Mouse (Mus musculus) intestine, postnatal 0 days (tissue): Measurements from ENCODE around the gene Lta. TPM values are rescaled to one million over a fixed set of nuclear protein-coding genes. Genes with fewer than 3 reads are reported as not detected.

Source experiments
- ATAC-seq: fragments of 200-750 bp; cut with Nextera tagmentation; 2 replicates; pipeline ENCODE4 v1.8.0; 2017; ENCODE audit warnings: mild to moderate bottlenecking, moderate TSS enrichment, moderate library complexity
- H3K27ac ChIP-seq: fragments of 300-500 bp; sonication (generic); 2 replicates; pipeline ENCODE4 v1.5.1; 2014; ENCODE audit warnings: mild to moderate bottlenecking, low read depth, low read length, moderate library complexity
- H3K27me3 ChIP-seq: fragments of 300-500 bp; sonication (generic); replicated peaks from 2 replicates; pipeline ENCODE4 v1.6.1; 2014; ENCODE audit warnings: low read length, mixed read lengths; ENCODE audit not compliant: control insufficient read depth, insufficient read depth
- H3K36me3 ChIP-seq: fragments of 300-500 bp; sonication (generic); 2 replicates; pipeline ENCODE4 v1.6.1; 2014; ENCODE audit warnings: mild to moderate bottlenecking, moderate library complexity; ENCODE audit not compliant: control insufficient read depth, insufficient read depth
- H3K4me1 ChIP-seq: fragments of 300-500 bp; sonication (generic); replicated peaks from 2 replicates; pipeline ENCODE4 v1.6.1; 2014; ENCODE audit warnings: antibody characterized with exemption, low read length, mixed read lengths; ENCODE audit not compliant: control insufficient read depth, insufficient read depth
- H3K4me2 ChIP-seq: fragments of 300-500 bp; sonication (generic); replicated peaks from 2 replicates; pipeline ENCODE4 v1.6.1; 2014; ENCODE audit warnings: low read depth, mild to moderate bottlenecking, moderate library complexity
- H3K4me3 ChIP-seq: fragments of 300-500 bp; sonication (generic); 2 replicates; pipeline ENCODE4 v1.5.1; 2014; ENCODE audit warnings: low read depth, low read length
- H3K9ac ChIP-seq: fragments of 300-500 bp; sonication (generic); 2 replicates; pipeline ENCODE4 v1.6.1; 2014; ENCODE audit warnings: mild to moderate bottlenecking, low read depth, low read length
- H3K9me3 ChIP-seq: fragments of 300-500 bp; sonication (generic); 2 replicates; pipeline ENCODE4 v1.6.1; 2016; ENCODE audit warnings: mixed run types; ENCODE audit not compliant: control insufficient read depth
- CTCF ChIP-seq: sonication (generic); IDR thresholded peaks from 2 replicates; pipeline ENCODE4 v1.5.1; 2016; ENCODE audit warnings: low read depth, mild to moderate bottlenecking, control low read depth, antibody characterized with exemption, moderate library complexity
- WGBS: fragments of 180-500 bp; shearing (Covaris S2); extraction: QIAGEN DNeasy Blood & Tissue Kit; methylation state at CpG from one replicate; pipeline ENCODE4 v1.1.7; 2014; 5-methylcytosine and 5-hydroxymethylcytosine counted together
- polyA plus RNA-seq: library from polyadenylated mRNA; unstranded; fragments of >200 nt; fragmentation: Nextera tagmentation; extraction: Ambion mirVana; gene quantifications from 2 replicates; pipeline ENCODE4 v1.2.1, GENCODE M21; 2015

Lta gene
- polyA plus RNA-seq, 1 experiment from 2014 or later = 0.10 TPM

DNA sequence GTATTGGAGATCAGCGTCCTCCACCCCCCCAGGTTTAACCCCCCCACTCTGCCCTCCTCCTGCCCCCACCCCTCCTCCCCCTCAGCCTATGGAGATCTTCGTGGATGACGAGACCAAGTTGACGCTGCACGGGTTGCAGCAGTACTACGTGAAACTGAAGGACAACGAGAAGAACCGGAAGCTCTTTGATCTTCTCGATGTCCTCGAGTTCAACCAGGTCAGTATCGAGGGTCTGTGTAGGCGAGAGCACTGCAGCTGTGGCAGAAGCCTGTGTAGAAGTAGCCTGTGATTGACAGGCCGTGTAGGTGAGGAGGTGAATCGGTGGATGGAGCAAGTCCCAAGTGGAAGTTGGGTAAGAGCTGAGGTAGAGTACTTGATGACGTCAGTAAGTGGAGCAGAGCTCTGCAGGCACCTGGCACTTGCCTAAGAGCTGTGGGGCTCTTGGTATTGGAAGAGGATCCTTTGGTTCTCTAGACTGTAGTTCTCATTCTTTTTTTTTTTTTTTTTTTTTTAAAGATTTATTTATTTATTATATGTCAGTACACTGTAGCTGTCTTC, 46.1 kb upstream of the Lta start:
- no peak for ATAC-seq
- no peak overlapping the region for H3K27ac ChIP-seq
- no peak overlapping the region for H3K4me3 ChIP-seq
- 80% methylated on average over 15 of the region's 15 CpGs for WGBS
- TF ChIP-seq CTCF = no peak
- H3K9ac ChIP-seq = no peak overlapping the region
- no peaks in the 10 kb centered on the region for H3K27me3 ChIP-seq
- peaks cover 76% of the 10 kb centered on the region for H3K36me3 ChIP-seq
- H3K4me2 ChIP-seq = no peak overlapping the region
- H3K9me3 ChIP-seq = no peaks in the 10 kb centered on the region
- H3K4me1 ChIP-seq = no peaks in the 10 kb centered on the region

DNA sequence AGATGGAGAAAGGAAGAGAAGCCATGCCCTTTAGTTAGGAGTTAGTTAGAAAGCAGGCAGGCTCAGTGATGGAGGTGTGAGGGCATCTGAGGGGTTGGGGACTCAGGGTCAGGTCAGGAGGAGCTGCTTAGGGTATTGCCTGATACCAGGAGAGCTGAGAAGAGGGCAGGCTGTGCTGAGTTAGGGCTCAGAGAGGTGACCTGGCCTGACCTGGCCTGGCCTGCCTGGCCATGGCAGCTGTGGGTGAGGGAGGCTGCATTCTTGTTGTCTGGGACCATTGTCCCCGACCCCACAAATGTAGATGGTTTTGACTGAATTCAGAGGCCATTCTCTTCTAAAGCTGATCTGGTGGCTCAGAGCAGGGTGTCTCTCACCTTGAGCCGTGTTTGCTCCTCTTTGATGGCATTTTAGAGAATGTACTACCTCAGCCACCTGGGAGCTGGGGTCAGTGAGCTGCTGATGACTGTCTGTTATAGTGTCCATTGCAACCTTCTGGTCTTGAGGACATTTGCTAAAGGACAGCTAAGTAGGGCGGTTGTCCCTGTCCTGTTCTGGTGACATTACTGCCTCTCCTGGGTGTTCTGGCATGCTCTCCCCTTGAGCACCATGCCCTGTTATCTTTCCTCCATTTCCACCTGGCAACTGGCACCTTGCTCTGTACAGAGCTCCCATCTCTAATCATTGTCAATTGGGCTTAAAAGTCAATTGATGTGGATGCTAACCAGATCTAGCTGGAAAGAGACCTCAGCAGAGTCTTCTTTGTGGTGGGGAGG, 45.4 kb upstream of the Lta start:
- no peak overlapping the region for H3K27ac ChIP-seq
- H3K4me1 ChIP-seq = no peaks in the 10 kb centered on the region
- H3K27me3 ChIP-seq = no peaks in the 10 kb centered on the region
- no peak for ATAC-seq
- H3K4me2 ChIP-seq = no peak overlapping the region
- H3K36me3 ChIP-seq = peaks cover 83% of the 10 kb centered on the region
- no peaks in the 10 kb centered on the region for H3K9me3 ChIP-seq
- WGBS = 85% methylated on average over 3 of the region's 3 CpGs
- no peak overlapping the region for H3K9ac ChIP-seq
- TF ChIP-seq CTCF = no peak
- H3K4me3 ChIP-seq = no peak overlapping the region

DNA sequence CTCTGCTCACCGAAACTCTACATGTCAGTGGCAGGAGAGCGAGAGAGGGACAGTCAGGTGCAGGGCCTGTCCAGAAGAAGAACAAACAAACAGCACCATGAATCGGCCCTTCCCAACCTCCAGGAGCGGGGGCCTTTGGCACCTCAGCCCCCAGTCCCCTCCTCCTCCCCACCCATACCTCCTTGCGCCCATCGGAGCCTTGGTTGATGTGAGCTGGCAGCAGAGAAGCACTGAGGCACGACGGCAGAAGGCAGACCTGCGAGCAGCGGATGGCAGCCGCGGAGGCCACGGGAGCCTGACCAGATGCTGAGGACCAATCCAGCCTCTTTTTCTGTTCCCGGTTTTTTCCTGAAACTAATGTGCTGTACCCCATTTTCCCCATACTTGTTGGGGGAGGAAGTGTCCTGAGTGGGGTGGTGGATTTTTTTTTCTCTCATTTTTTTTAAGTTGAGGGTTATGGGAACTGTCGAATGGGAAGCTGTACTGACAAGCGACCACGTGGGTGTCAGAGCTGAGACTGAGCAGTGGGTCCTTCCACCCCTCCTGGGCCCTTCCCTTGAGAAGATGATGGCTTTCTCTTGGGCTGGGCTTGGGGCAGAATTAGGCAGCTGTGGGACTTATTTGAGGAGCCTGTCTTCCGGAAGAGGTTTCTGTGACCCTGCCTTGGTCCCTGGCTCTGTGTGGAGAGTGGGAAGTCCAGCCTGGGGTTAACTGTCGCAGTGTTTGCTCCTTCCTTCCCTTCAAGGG, 44.5 kb upstream of the Lta start:
- Histone ChIP-seq H3K36me3 (peaks cover 87% of the 10 kb centered on the region), H3K4me3 (no peak overlapping the region), H3K27ac (0 out of 2 replicates have a peak overlapping the region, but pooled peaks have one; percentile 28), H3K27me3 (no peaks in the 10 kb centered on the region), H3K4me2 (no peak overlapping the region), H3K9ac (no peak overlapping the region), H3K4me1 (no peaks in the 10 kb centered on the region), H3K9me3 (no peaks in the 10 kb centered on the region)
- no peak for ATAC-seq
- no peak for TF ChIP-seq CTCF
- WGBS = 86% methylated on average over 19 of the region's 19 CpGs

DNA sequence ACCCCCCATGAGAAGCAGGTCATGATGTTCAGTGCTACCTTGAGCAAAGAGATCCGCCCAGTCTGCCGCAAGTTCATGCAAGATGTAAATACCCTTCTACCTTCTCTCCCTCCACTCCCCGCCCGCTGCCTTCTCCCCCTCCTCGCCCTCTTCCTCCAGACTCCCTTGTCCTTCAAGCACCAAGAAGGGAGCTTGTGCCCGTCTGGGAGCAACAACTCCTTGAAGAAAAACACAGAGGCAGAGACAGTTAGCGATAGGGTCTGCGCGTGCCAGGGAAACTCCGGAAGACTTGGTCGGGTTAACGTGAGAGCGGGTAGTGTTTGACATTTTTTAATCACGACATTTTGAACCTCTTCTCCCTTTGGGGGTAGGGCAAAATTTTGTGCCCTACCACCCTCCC, 43.8 kb upstream of the Lta start:
- Histone ChIP-seq H3K4me2 (no peak overlapping the region), H3K27me3 (no peaks in the 10 kb centered on the region), H3K4me1 (0 out of 2 replicates have a peak, but pooled peaks cover 4% of the 10 kb centered on the region), H3K36me3 (peaks cover 93% of the 10 kb centered on the region), H3K27ac (no peak overlapping the region), H3K4me3 (no peak overlapping the region), H3K9ac (no peak overlapping the region), H3K9me3 (no peaks in the 10 kb centered on the region)
- 88% methylated on average over 14 of the region's 14 CpGs for WGBS
- no peak for TF ChIP-seq CTCF
- ATAC-seq = no peak

DNA sequence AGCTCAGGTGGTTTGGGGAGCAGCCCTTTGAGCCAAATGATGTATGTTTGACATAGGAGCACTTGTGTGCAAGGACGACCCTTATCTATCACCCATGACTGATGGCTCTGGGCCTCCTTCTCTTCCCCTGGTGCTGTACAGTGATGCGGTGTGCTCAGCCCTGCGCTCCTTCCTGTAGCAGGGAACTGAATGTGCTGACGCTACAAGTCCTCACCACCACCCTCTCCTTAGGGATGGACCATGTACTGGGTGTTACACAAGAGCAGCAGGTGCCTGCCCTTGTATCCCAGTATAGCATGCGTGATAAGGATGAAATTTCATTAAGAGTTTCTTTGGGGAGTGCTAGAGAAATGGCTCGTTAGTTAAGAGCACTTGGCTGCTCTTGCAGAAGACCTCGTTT, 42.0 kb upstream of the Lta start:
- 51% methylated on average over 7 of the region's 7 CpGs for WGBS
- peaks cover 81% of the 10 kb centered on the region for H3K36me3 ChIP-seq
- no peak overlapping the region for H3K4me3 ChIP-seq
- H3K9ac ChIP-seq = no peak overlapping the region
- peaks cover 14% of the 10 kb centered on the region for H3K4me1 ChIP-seq
- no peaks in the 10 kb centered on the region for H3K27me3 ChIP-seq
- no peak for TF ChIP-seq CTCF
- no peak overlapping the region for H3K4me2 ChIP-seq
- no peaks in the 10 kb centered on the region for H3K9me3 ChIP-seq
- peak overlapping the region; percentile 46 for H3K27ac ChIP-seq
- peak; percentile 56 for ATAC-seq

DNA sequence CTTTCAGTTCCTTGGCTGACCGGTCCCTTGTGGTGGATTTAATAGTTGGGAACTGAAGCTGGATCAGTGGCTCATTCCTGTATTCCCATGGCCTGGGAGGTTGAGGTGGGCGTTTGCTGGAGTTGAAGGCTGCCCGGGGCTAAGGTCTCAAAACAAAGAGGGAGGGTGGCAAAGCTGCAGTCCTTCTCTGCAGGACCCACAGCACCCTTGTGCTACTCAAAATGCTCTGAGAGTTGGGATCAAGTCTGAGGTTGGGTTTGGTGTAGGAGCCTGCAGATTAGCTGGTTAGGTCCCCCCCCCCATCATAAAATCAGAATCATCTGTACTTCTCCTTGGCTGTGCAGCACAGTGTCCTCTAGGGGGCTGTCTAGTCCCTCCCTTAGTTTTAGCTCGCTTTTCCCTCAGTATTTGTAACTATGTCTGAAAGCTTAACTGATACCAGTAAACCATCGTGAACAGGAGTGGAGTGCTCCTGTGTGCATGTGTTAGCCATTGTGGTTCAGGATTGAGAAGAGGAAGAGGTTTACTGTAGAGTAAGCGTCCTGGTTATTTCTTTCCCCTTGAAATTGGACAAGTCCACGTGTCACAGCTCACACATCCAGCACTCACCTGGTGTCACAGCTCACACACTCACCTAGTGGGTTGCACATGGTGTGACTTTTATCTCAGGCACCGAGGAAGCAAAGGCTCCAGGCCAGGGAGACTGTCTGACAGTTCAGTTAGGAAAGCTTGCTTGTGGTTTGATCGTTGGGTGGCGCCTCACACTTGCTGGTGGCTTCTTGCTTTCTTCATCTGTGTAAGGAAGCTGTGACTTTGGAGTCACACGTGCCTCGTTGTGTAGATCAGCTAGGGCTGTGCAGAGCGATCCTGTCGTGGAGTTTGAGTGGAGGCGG, 40.8 kb upstream of the Lta start:
- H3K36me3 ChIP-seq = peaks cover 71% of the 10 kb centered on the region
- 72% methylated on average over 15 of the region's 15 CpGs for WGBS
- H3K4me1 ChIP-seq = peaks cover 14% of the 10 kb centered on the region
- no peak overlapping the region; the same call in 1 of the 2 replicates for H3K4me2 ChIP-seq
- H3K27ac ChIP-seq = peak overlapping the region; percentile 46; the same call in 1 of the 2 replicates
- H3K4me3 ChIP-seq = no peak overlapping the region
- H3K9me3 ChIP-seq = no peaks in the 10 kb centered on the region
- no peak for ATAC-seq
- H3K27me3 ChIP-seq = no peaks in the 10 kb centered on the region
- H3K9ac ChIP-seq = no peak overlapping the region
- peak; percentile 71 for TF ChIP-seq CTCF
